Mouse (Mus musculus): ENCODE results near the gene Tbc1d10a. TPM values are rescaled to one million over a fixed set of nuclear protein-coding genes. Genes with fewer than 3 reads are reported as not detected.

Gene Tbc1d10a
- polyA plus RNA-seq, 1 experiment from 2014 or later = 9.4 TPM

- H3K79me2 ChIP-seq (ENCODE audit: inconsistent target) = no peaks in the 10 kb centered on the region
- 73% methylated on average over 6 of the region's 8 CpGs for WGBS (ENCODE audit: missing documents)
- no peaks in the 10 kb centered on the region for H3K36me3 ChIP-seq (ENCODE audit: inconsistent target)
- H3K27ac ChIP-seq = no peak overlapping the region
- H3K4me3 ChIP-seq (ENCODE audit: inconsistent target) = no peak overlapping the region
Measured at GRCm38 (mm10) chr11:4228463-4228862, 41.9 kb downstream of the Tbc1d10a start.

GRCm38 (mm10) chr11:4229841-4230240 is 43.3 kb downstream of the Tbc1d10a start:
- WGBS (ENCODE audit: missing documents) = 62% methylated on average over 4 of the region's 4 CpGs
- no peak overlapping the region for H3K4me3 ChIP-seq (ENCODE audit: inconsistent target)
- H3K79me2 ChIP-seq (ENCODE audit: inconsistent target) = no peaks in the 10 kb centered on the region
- H3K36me3 ChIP-seq (ENCODE audit: inconsistent target) = no peaks in the 10 kb centered on the region
- H3K27ac ChIP-seq = no peak overlapping the region

- Histone ChIP-seq H3K4me3 (ENCODE audit: inconsistent target) (no peak overlapping the region), H3K27ac (no peak overlapping the region), H3K79me2 (ENCODE audit: inconsistent target) (no peaks in the 10 kb centered on the region), H3K36me3 (ENCODE audit: inconsistent target) (no peaks in the 10 kb centered on the region)
- 100% methylated on average over 2 of the region's 2 CpGs for WGBS (ENCODE audit: missing documents)
Measured at GRCm38 (mm10) chr11:4231435-4231834, 44.8 kb downstream of the Tbc1d10a start.

GRCm38 (mm10) chr11:4232644-4233043 is 46.1 kb downstream of the Tbc1d10a start:
- Histone ChIP-seq H3K27ac (peak overlapping the region; percentile 68), H3K4me3 (ENCODE audit: inconsistent target) (no peak overlapping the region), H3K36me3 (ENCODE audit: inconsistent target) (no peaks in the 10 kb centered on the region), H3K79me2 (ENCODE audit: inconsistent target) (peaks cover 9% of the 10 kb centered on the region; the same call in 1 of the 2 replicates)
- 10% methylated on average over 12 of the region's 12 CpGs for WGBS (ENCODE audit: missing documents)

GRCm38 (mm10) chr11:4235052-4235655 is 48.6 kb downstream of the Tbc1d10a start:
- H3K27ac ChIP-seq = no peak overlapping the region
- H3K36me3 ChIP-seq (ENCODE audit: inconsistent target) = peaks cover 12% of the 10 kb centered on the region; the same call in 1 of the 2 replicates
- 96% methylated on average over 6 of the region's 6 CpGs for WGBS (ENCODE audit: missing documents)
- H3K4me3 ChIP-seq (ENCODE audit: inconsistent target) = no peak overlapping the region
- H3K79me2 ChIP-seq (ENCODE audit: inconsistent target) = peaks cover 22% of the 10 kb centered on the region

- Histone ChIP-seq H3K36me3 (ENCODE audit: inconsistent target) (peaks cover 12% of the 10 kb centered on the region; the same call in 1 of the 2 replicates), H3K79me2 (ENCODE audit: inconsistent target) (peaks cover 22% of the 10 kb centered on the region), H3K27ac (peak within 1 kb of the TSS; percentile 93), H3K4me3 (ENCODE audit: inconsistent target) (peak within 1 kb of the TSS; percentile 96)
- WGBS (ENCODE audit: missing documents) = 31% methylated on average over 13 of the region's 16 CpGs
Measured at GRCm38 (mm10) chr11:4235665-4236545, 49.3 kb downstream of the Tbc1d10a start, which contains the start of gene Osm. Gene Osm (plus strand): TSS chr11:4236420.

- Histone ChIP-seq H3K27ac (peak overlapping the region; percentile 93), H3K79me2 (ENCODE audit: inconsistent target) (peaks cover 22% of the 10 kb centered on the region), H3K36me3 (ENCODE audit: inconsistent target) (peaks cover 12% of the 10 kb centered on the region; the same call in 1 of the 2 replicates), H3K4me3 (ENCODE audit: inconsistent target) (peak overlapping the region; percentile 96)
- WGBS (ENCODE audit: missing documents) = 4% methylated on average over 20 of the region's 21 CpGs
Measured at GRCm38 (mm10) chr11:4236546-4237067, 50.0 kb downstream of the Tbc1d10a start.

- under 1% methylated on average over 16 of the region's 18 CpGs for WGBS (ENCODE audit: missing documents)
- Histone ChIP-seq H3K4me3 (ENCODE audit: inconsistent target) (peak overlapping the region; percentile 96), H3K79me2 (ENCODE audit: inconsistent target) (peaks cover 22% of the 10 kb centered on the region), H3K27ac (peak overlapping the region; percentile 93), H3K36me3 (ENCODE audit: inconsistent target) (peaks cover 12% of the 10 kb centered on the region; the same call in 1 of the 2 replicates)
Measured at GRCm38 (mm10) chr11:4237389-4237912, 50.9 kb downstream of the Tbc1d10a start.

- Histone ChIP-seq H3K4me3 (ENCODE audit: inconsistent target) (peak overlapping the region; percentile 96), H3K27ac (peak overlapping the region; percentile 93), H3K79me2 (ENCODE audit: inconsistent target) (peaks cover 22% of the 10 kb centered on the region), H3K36me3 (ENCODE audit: inconsistent target) (peaks cover 12% of the 10 kb centered on the region; the same call in 1 of the 2 replicates)
- WGBS (ENCODE audit: missing documents) = 79% methylated on average over 6 of the region's 6 CpGs
Measured at GRCm38 (mm10) chr11:4238167-4238566, 51.6 kb downstream of the Tbc1d10a start.

- Histone ChIP-seq H3K79me2 (ENCODE audit: inconsistent target) (peaks cover 22% of the 10 kb centered on the region), H3K4me3 (ENCODE audit: inconsistent target) (no peak overlapping the region), H3K36me3 (ENCODE audit: inconsistent target) (peaks cover 12% of the 10 kb centered on the region; the same call in 1 of the 2 replicates), H3K27ac (peak overlapping the region; percentile 41)
- WGBS (ENCODE audit: missing documents) = 95% methylated on average over 23 of the region's 23 CpGs
Measured at GRCm38 (mm10) chr11:4239691-4240090, 53.1 kb downstream of the Tbc1d10a start.

- H3K79me2 ChIP-seq (ENCODE audit: inconsistent target) = peaks cover 22% of the 10 kb centered on the region
- H3K4me3 ChIP-seq (ENCODE audit: inconsistent target) = no peak overlapping the region
- WGBS (ENCODE audit: missing documents) = 3% methylated on average over 7 of the region's 7 CpGs
- peak overlapping the region; percentile 41 for H3K27ac ChIP-seq
- H3K36me3 ChIP-seq (ENCODE audit: inconsistent target) = peaks cover 12% of the 10 kb centered on the region; the same call in 1 of the 2 replicates
Measured at GRCm38 (mm10) chr11:4240151-4240550, 53.6 kb downstream of the Tbc1d10a start.

GRCm38 (mm10) chr11:4241180-4241579 is 54.6 kb downstream of the Tbc1d10a start:
- Histone ChIP-seq H3K36me3 (ENCODE audit: inconsistent target) (peaks cover 12% of the 10 kb centered on the region; the same call in 1 of the 2 replicates), H3K79me2 (ENCODE audit: inconsistent target) (peaks cover 22% of the 10 kb centered on the region), H3K4me3 (ENCODE audit: inconsistent target) (no peak overlapping the region), H3K27ac (no peak overlapping the region)
- WGBS (ENCODE audit: missing documents) = 94% methylated on average over 4 of the region's 4 CpGs

- WGBS (ENCODE audit: missing documents) = 95% methylated on average over 6 of the region's 6 CpGs
- Histone ChIP-seq H3K4me3 (ENCODE audit: inconsistent target) (no peak overlapping the region), H3K27ac (no peak overlapping the region), H3K79me2 (ENCODE audit: inconsistent target) (no peaks in the 10 kb centered on the region; the same call in 1 of the 2 replicates), H3K36me3 (ENCODE audit: inconsistent target) (no peaks in the 10 kb centered on the region)
Measured at GRCm38 (mm10) chr11:4246126-4246525, 59.5 kb downstream of the Tbc1d10a start.

GRCm38 (mm10) chr11:4246623-4247022 is 60.0 kb downstream of the Tbc1d10a start:
- Histone ChIP-seq H3K4me3 (ENCODE audit: inconsistent target) (no peak overlapping the region), H3K36me3 (ENCODE audit: inconsistent target) (no peaks in the 10 kb centered on the region), H3K27ac (no peak overlapping the region), H3K79me2 (ENCODE audit: inconsistent target) (no peaks in the 10 kb centered on the region)
- 42% methylated on average over 4 of the region's 4 CpGs for WGBS (ENCODE audit: missing documents)
